ENCODE assay signal across 20 mouse cellular contexts in genomic region chr9:72475511-72475910, GRCm38 (mm10). TPM values are rescaled to one million over a fixed set of nuclear protein-coding genes. Genes with fewer than 3 reads are reported as not detected.
A peak's percentile ranks its signal among the peaks of the same experiment; 100 is the strongest.
DNase-seq lines count a peak whose midpoint lies in the region; ATAC-seq and TF ChIP-seq lines count a peak whose summit lies in the region.
"Had no signal": no experiment of that assay in that cellular context is flagged by ENCODE, and none has a peak within 500 bp of the region (broad histone marks: within the 10 kb centered on the region; RNA-seq: fewer than 3 reads in every experiment).

No protein-coding gene starts in this region.

- 72% methylated on average over 9 of the region's 9 CpGs for WGBS in forebrain, postnatal 0 days
- 93% methylated on average over 9 of the region's 9 CpGs for WGBS in forebrain, embryonic 10.5 days
- 59% methylated on average over 9 of the region's 9 CpGs for WGBS in limb, embryonic 11.5 days
- WGBS in hindbrain, embryonic 13.5 days: 94% methylated on average over 9 of the region's 9 CpGs

- TF ChIP-seq POLR2A in brain, embryonic 14.5 days (IDR thresholded peaks at IDR 0.05; ENCODE audit: borderline replicate concordance, extremely low read depth, insufficient read depth, insufficient read length, poor library complexity, severe bottlenecking): no peak

- H3K27ac ChIP-seq in forebrain, postnatal 0 days (ENCODE audit: low read depth, low read length): no peak overlapping the region
- H3K27ac ChIP-seq in forebrain, embryonic 10.5 days: no peak overlapping the region
- no peak overlapping the region for H3K27ac ChIP-seq in limb, embryonic 11.5 days (replicated peaks; ENCODE audit: low read depth, low read length)
- H3K27ac ChIP-seq in hindbrain, embryonic 13.5 days: no peak overlapping the region
- H3K27ac ChIP-seq: hindbrain, embryonic 12.5 days; limb, embryonic 15.5 days; midbrain, embryonic 10.5 days; neural tube, embryonic 15.5 days had no signal

- DNase-seq in forebrain, postnatal 0 days: peak; percentile 79
- DNase-seq in forebrain, embryonic 10.5 days (ENCODE audit: extremely low spot score, low spot score): no peak
- peak; percentile 42 for DNase-seq in brain, embryonic 14.5 days (ENCODE audit: low read depth)
- DNase-seq in layer of hippocampus, postnatal 10 days (ENCODE audit: low spot score in 2 of 2): peak; percentile 45 to 63
- peak; percentile 38 for DNase-seq in limb, embryonic 11.5 days (ENCODE audit: low spot score)
- no peak for DNase-seq in adrenal gland, adult 2 months
- no peak for DNase-seq in adrenal gland, postnatal 36 days
- DNase-seq: cerebellum, adult 9-10 months; embryo, embryonic 11 days; heart, adult 18-20 months; kidney, postnatal 14 days; lung, adult 18-20 months; lung, postnatal 36 days; thymus, adult 18-20 months had no signal

- TF ChIP-seq CTCF in forebrain, postnatal 0 days (IDR thresholded peaks at IDR 0.05; ENCODE audit: low read depth): no peak
- TF ChIP-seq CTCF in brain, embryonic 14.5 days (IDR thresholded peaks at IDR 0.05; ENCODE audit: borderline replicate concordance, extremely low read depth, insufficient read depth, insufficient read length): no peak

- H3K4me2 ChIP-seq in forebrain, postnatal 0 days (ENCODE audit: low read depth): no peak overlapping the region
- no peak overlapping the region for H3K4me2 ChIP-seq in limb, embryonic 11.5 days (ENCODE audit: low read depth, severe bottlenecking)
- H3K4me2 ChIP-seq in hindbrain, embryonic 13.5 days: no peak overlapping the region
- H3K4me2 ChIP-seq: hindbrain, embryonic 12.5 days; limb, embryonic 15.5 days; neural tube, embryonic 15.5 days had no signal

- peaks cover 17% of the 10 kb centered on the region; the same call in 1 of the 2 replicates for H3K36me3 ChIP-seq in forebrain, postnatal 0 days (ENCODE audit: insufficient read depth)
- H3K36me3 ChIP-seq in forebrain, embryonic 10.5 days (replicated peaks): peaks cover 93% of the 10 kb centered on the region
- H3K36me3 ChIP-seq in limb, embryonic 11.5 days (ENCODE audit: control insufficient read depth, insufficient read depth, low read length): peaks cover 5% of the 10 kb centered on the region; the same call in 1 of the 2 replicates
- H3K36me3 ChIP-seq in hindbrain, embryonic 13.5 days: peaks cover 55% of the 10 kb centered on the region

- H3K9me3 ChIP-seq in forebrain, postnatal 0 days (ENCODE audit: low read length): no peaks in the 10 kb centered on the region
- H3K9me3 ChIP-seq in forebrain, embryonic 10.5 days: no peaks in the 10 kb centered on the region
- H3K9me3 ChIP-seq in limb, embryonic 11.5 days (ENCODE audit: control insufficient read depth, low read length): no peaks in the 10 kb centered on the region
- H3K9me3 ChIP-seq in hindbrain, embryonic 13.5 days: no peaks in the 10 kb centered on the region
- H3K9me3 ChIP-seq: hindbrain, embryonic 12.5 days; limb, embryonic 15.5 days; midbrain, embryonic 10.5 days; neural tube, embryonic 15.5 days had no signal

- no peaks in the 10 kb centered on the region for H3K4me1 ChIP-seq in forebrain, postnatal 0 days (ENCODE audit: insufficient read depth)
- H3K4me1 ChIP-seq in forebrain, embryonic 10.5 days: no peaks in the 10 kb centered on the region
- peaks cover 3% of the 10 kb centered on the region; the same call in 1 of the 2 replicates for H3K4me1 ChIP-seq in limb, embryonic 11.5 days (ENCODE audit: control insufficient read depth, insufficient read depth, low read length)
- H3K4me1 ChIP-seq in hindbrain, embryonic 13.5 days (replicated peaks): no peaks in the 10 kb centered on the region
- H3K4me1 ChIP-seq: hindbrain, embryonic 12.5 days; limb, embryonic 15.5 days; midbrain, embryonic 10.5 days; neural tube, embryonic 15.5 days had no signal

- H3K9ac ChIP-seq in forebrain, postnatal 0 days: no peak overlapping the region
- H3K9ac ChIP-seq in limb, embryonic 11.5 days (ENCODE audit: low read length): no peak overlapping the region
- H3K9ac ChIP-seq in hindbrain, embryonic 13.5 days: no peak overlapping the region
- H3K9ac ChIP-seq: hindbrain, embryonic 12.5 days; limb, embryonic 15.5 days; neural tube, embryonic 15.5 days had no signal

- peak; percentile 92 for ATAC-seq in forebrain, postnatal 0 days
- ATAC-seq in limb, embryonic 11.5 days (ENCODE audit: insufficient number of reproducible peaks, low FRiP score, low TSS enrichment, low read depth): no peak
- no peak for ATAC-seq in hindbrain, embryonic 13.5 days (ENCODE audit: low FRiP score)
- ATAC-seq: intestine, embryonic 16.5 days had no signal

- no peaks in the 10 kb centered on the region for H3K27me3 ChIP-seq in forebrain, postnatal 0 days (ENCODE audit: insufficient read depth, low read length)
- no peaks in the 10 kb centered on the region for H3K27me3 ChIP-seq in forebrain, embryonic 10.5 days (ENCODE audit: poor library complexity, severe bottlenecking)
- H3K27me3 ChIP-seq in limb, embryonic 11.5 days (ENCODE audit: control insufficient read depth, insufficient read depth, low read length): no peaks in the 10 kb centered on the region
- H3K27me3 ChIP-seq in hindbrain, embryonic 13.5 days: no peaks in the 10 kb centered on the region
- H3K27me3 ChIP-seq: hindbrain, embryonic 12.5 days; limb, embryonic 15.5 days; neural tube, embryonic 15.5 days had no signal

- H3K4me3 ChIP-seq in forebrain, postnatal 0 days (ENCODE audit: low read depth, low read length): no peak overlapping the region
- H3K4me3 ChIP-seq in forebrain, embryonic 10.5 days: no peak overlapping the region
- H3K4me3 ChIP-seq in limb, embryonic 11.5 days (ENCODE audit: low read depth, low read length): no peak overlapping the region
- no peak overlapping the region for H3K4me3 ChIP-seq in hindbrain, embryonic 13.5 days
- H3K4me3 ChIP-seq: hindbrain, embryonic 12.5 days; limb, embryonic 15.5 days; midbrain, embryonic 10.5 days; neural tube, embryonic 15.5 days had no signal

RNA-seq across cellular contexts. Expression of gene Tex9, which starts 16.5 kb away (rescaled TPM):
- total RNA-seq in forebrain, postnatal 0 days (2014; rRNA removed): 19.2 and 33.8 TPM in 2 replicates
- polyA plus RNA-seq in forebrain, postnatal 0 days (2015; fragmentation: Nextera tagmentation; extraction: Ambion mirVana): 19.8 and 29.3 TPM in 2 replicates
- 75.5 and 89.5 TPM in 2 replicates for polyA plus RNA-seq in forebrain, embryonic 10.5 days (2016; fragmentation: Nextera tagmentation; extraction: Ambion mirVana)
- 31.0 and 33.1 TPM in 2 replicates for polyA plus RNA-seq in brain, embryonic 14.5 days (2012; rRNA removed)
- 10 to 100 TPM; 11.2 to 13.1 TPM for total RNA-seq in layer of hippocampus, postnatal 10 days (2021)
- 53.8 and 55.7 TPM in 2 replicates for polyA plus RNA-seq in limb, embryonic 11.5 days (2014; fragmentation: Nextera tagmentation; extraction: Ambion mirVana)
- total RNA-seq in adrenal gland, adult 2 months (2021): 1 to 10 TPM; 2.9 to 7.6 TPM
- polyA plus RNA-seq in adrenal gland, adult 2 months (2012; rRNA removed): 1.1 and 1.4 TPM in 2 replicates
- 38.9 and 43.2 TPM in 2 replicates for polyA plus RNA-seq in hindbrain, embryonic 13.5 days (2015; fragmentation: Nextera tagmentation; extraction: Ambion mirVana)
- 1 to 10 TPM; 4.0 to 4.7 TPM for total RNA-seq in adrenal gland, postnatal 36 days (2021)

RNA-seq across cellular contexts. Expression of gene Mns1, which starts 37.7 kb away (rescaled TPM):
- total RNA-seq in forebrain, postnatal 0 days (2014; rRNA removed): 2.0 and 2.8 TPM in 2 replicates
- 4.8 and 5.6 TPM in 2 replicates for polyA plus RNA-seq in forebrain, postnatal 0 days (2015; fragmentation: Nextera tagmentation; extraction: Ambion mirVana)
- 61.8 and 67.6 TPM in 2 replicates for polyA plus RNA-seq in forebrain, embryonic 10.5 days (2016; fragmentation: Nextera tagmentation; extraction: Ambion mirVana)
- polyA plus RNA-seq in brain, embryonic 14.5 days (2012; rRNA removed): 5.9 and 6.7 TPM in 2 replicates
- total RNA-seq in layer of hippocampus, postnatal 10 days (2021): 1 to 10 TPM; 2.9 TPM
- 55.7 and 59.9 TPM in 2 replicates for polyA plus RNA-seq in limb, embryonic 11.5 days (2014; fragmentation: Nextera tagmentation; extraction: Ambion mirVana)
- 1 to 10 TPM; 2.2 to 4.0 TPM for total RNA-seq in adrenal gland, adult 2 months (2021)
- polyA plus RNA-seq in adrenal gland, adult 2 months (2012; rRNA removed): 0.19 and 0.22 TPM in 2 replicates
- polyA plus RNA-seq in hindbrain, embryonic 13.5 days (2015; fragmentation: Nextera tagmentation; extraction: Ambion mirVana): 10.3 and 12.1 TPM in 2 replicates
- total RNA-seq in adrenal gland, postnatal 36 days (2021): 1 to 10 TPM; 2.7 to 4.0 TPM

RNA-seq across cellular contexts. Expression of gene Rfx7, which starts 56.5 kb away (rescaled TPM):
- 29.5 and 44.8 TPM in 2 replicates for total RNA-seq in forebrain, postnatal 0 days (2014; rRNA removed)
- 7.7 and 10.8 TPM in 2 replicates for polyA plus RNA-seq in forebrain, postnatal 0 days (2015; fragmentation: Nextera tagmentation; extraction: Ambion mirVana)
- polyA plus RNA-seq in forebrain, embryonic 10.5 days (2016; fragmentation: Nextera tagmentation; extraction: Ambion mirVana): 16.5 and 16.8 TPM in 2 replicates
- 23.3 and 36.9 TPM in 2 replicates for polyA plus RNA-seq in brain, embryonic 14.5 days (2012; rRNA removed)
- total RNA-seq in layer of hippocampus, postnatal 10 days (2021): 10 to 100 TPM; 33.8 to 34.3 TPM
- polyA plus RNA-seq in limb, embryonic 11.5 days (2014; fragmentation: Nextera tagmentation; extraction: Ambion mirVana): 18.4 and 19.8 TPM in 2 replicates
- 10 to 100 TPM; 18.9 to 20.4 TPM for total RNA-seq in adrenal gland, adult 2 months (2021)
- polyA plus RNA-seq in adrenal gland, adult 2 months (2012; rRNA removed): 2.5 and 2.9 TPM in 2 replicates
- polyA plus RNA-seq in hindbrain, embryonic 13.5 days (2015; fragmentation: Nextera tagmentation; extraction: Ambion mirVana): 16.6 and 17.2 TPM in 2 replicates
- 10 to 100 TPM; 19.4 to 22.8 TPM for total RNA-seq in adrenal gland, postnatal 36 days (2021)

Comparison
In these comparisons a context has a peak if more than half of its experiments do, and no peak if none do; other contexts are left out.
1. DNase-seq: peak in forebrain, postnatal 0 days (single experiment), brain, embryonic 14.5 days (single experiment), layer of hippocampus, postnatal 10 days (2 of 2) and limb, embryonic 11.5 days (single experiment); none in forebrain, embryonic 10.5 days (single experiment), adrenal gland, adult 2 months (single experiment) and adrenal gland, postnatal 36 days (0 of 2).